Mouse (Mus musculus): Measurements from ENCODE around the gene a. TPM values are rescaled to one million over a fixed set of nuclear protein-coding genes. Genes with fewer than 3 reads are reported as not detected.

The a gene
- polyA plus RNA-seq, 1 experiment = not detected

DNA sequence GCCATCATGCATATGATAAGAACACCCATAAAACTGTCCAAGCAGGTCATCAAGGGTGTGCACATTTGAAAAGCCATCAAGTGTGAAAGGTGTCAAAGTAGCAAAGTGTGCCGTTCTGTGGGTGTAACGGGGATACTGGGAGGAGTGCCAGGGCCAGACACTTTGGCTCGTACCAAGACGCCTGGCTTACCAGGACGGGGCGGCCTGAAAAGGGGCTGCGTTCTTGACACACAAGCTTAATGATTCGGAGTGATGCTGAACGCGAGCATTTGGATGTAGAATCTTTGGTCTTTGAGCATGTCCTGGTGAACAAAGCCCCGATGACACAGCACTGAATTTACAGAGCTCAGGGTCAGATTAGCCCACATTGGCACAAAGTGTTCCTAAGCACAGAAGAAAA is 4.4 kb upstream of the a start:
- peaks cover 2% of the 10 kb centered on the region for H3K4me1 ChIP-seq (ENCODE audit: control insufficient read depth, insufficient read depth, low read length)
- no peaks in the 10 kb centered on the region for H3K9me3 ChIP-seq (replicated peaks; ENCODE audit: control insufficient read depth, insufficient read depth, low read length, poor library complexity, severe bottlenecking)
- H3K27me3 ChIP-seq (ENCODE audit: control insufficient read depth, insufficient read depth, low read length, poor library complexity, severe bottlenecking) = no peaks in the 10 kb centered on the region
- no peaks in the 10 kb centered on the region for H3K36me3 ChIP-seq (ENCODE audit: control insufficient read depth, insufficient read depth, low read length, poor library complexity, severe bottlenecking)
- no peak overlapping the region for H3K4me3 ChIP-seq (ENCODE audit: low read depth, low read length)
- H3K9ac ChIP-seq (ENCODE audit: low read depth, poor library complexity, severe bottlenecking) = no peak overlapping the region
- no peak for TF ChIP-seq CTCF (IDR thresholded peaks at IDR 0.05; ENCODE audit: low read depth, low read length)
- no peak for TF ChIP-seq EP300 (IDR thresholded peaks at IDR 0.05; ENCODE audit: insufficient read depth, low read depth, low read length)
- no peak for TF ChIP-seq POLR2A (IDR thresholded peaks at IDR 0.05; ENCODE audit: insufficient read depth, low read length)
- no peak overlapping the region for H3K27ac ChIP-seq (ENCODE audit: insufficient read depth, low read length)

DNA sequence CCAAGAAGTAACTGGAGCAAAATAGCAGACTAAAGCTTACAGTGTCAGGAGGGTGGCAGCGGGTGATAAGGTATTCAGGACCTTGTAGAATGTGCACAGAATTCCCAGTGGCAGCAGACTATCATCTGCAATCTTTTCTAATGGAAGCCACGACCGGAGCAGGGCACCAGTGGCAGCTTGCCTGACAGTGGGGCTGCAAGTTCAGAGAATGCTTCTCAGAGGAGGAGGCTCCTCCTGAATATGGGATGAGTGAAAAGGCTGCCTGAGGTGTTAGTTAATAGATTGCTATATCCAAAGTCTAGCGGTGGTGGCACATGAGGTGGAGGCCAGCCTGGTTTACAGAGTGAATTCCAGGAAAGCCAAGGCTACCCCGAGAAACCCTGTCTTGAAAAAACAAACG is 1.8 kb upstream of the a start:
- H3K36me3 ChIP-seq (ENCODE audit: control insufficient read depth, insufficient read depth, low read length, poor library complexity, severe bottlenecking) = peaks cover 11% of the 10 kb centered on the region
- TF ChIP-seq EP300 (IDR thresholded peaks at IDR 0.05; ENCODE audit: insufficient read depth, low read depth, low read length) = no peak
- TF ChIP-seq CTCF (IDR thresholded peaks at IDR 0.05; ENCODE audit: low read depth, low read length) = no peak
- TF ChIP-seq POLR2A (IDR thresholded peaks at IDR 0.05; ENCODE audit: insufficient read depth, low read length) = no peak
- H3K27ac ChIP-seq (ENCODE audit: insufficient read depth, low read length) = peak overlapping the region; percentile 74; the same call in 1 of the 2 replicates
- H3K9me3 ChIP-seq (replicated peaks; ENCODE audit: control insufficient read depth, insufficient read depth, low read length, poor library complexity, severe bottlenecking) = no peaks in the 10 kb centered on the region
- peak overlapping the region; percentile 76 for H3K9ac ChIP-seq (ENCODE audit: low read depth, poor library complexity, severe bottlenecking)
- H3K4me1 ChIP-seq (ENCODE audit: control insufficient read depth, insufficient read depth, low read length) = peaks cover 2% of the 10 kb centered on the region
- H3K27me3 ChIP-seq (ENCODE audit: control insufficient read depth, insufficient read depth, low read length, poor library complexity, severe bottlenecking) = no peaks in the 10 kb centered on the region
- no peak overlapping the region for H3K4me3 ChIP-seq (ENCODE audit: low read depth, low read length)

DNA sequence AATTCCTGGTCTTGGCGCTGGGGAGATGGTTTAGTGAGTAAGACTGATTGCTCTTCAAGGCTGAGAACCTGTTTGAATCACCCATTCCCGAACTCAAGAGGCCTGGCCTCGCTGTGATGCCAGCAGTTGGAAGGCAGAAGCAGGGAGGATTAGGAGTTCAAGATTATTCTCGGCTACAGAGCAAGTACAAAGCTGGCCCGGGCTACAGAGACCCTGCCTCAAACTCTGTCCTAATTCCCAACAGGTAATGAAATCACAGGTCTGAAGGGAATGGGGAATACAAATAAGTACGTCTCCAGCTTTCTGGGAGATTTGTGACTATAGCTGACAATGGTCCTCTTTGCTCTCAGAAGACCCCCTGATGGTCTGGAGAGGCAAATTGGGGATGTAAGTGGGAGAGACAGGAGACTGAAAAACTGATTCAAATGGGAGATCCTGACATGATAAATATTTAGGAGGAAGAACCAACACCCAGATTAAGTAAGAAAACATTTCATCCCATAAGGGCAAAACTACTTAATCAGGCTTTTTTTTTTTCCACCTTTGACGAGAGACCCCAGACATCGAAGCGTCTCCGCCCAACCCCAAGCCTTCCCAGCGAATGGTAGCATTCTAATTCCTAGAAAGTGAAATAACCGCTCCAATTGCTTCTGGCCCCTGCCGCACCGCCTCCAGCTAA is 1.1 kb upstream of the a start:
- peak overlapping the region; percentile 74 for H3K27ac ChIP-seq (ENCODE audit: insufficient read depth, low read length)
- H3K4me3 ChIP-seq (ENCODE audit: low read depth, low read length) = peak overlapping the region; percentile 43
- peak overlapping the region; percentile 76 for H3K9ac ChIP-seq (ENCODE audit: low read depth, poor library complexity, severe bottlenecking)
- H3K36me3 ChIP-seq (ENCODE audit: control insufficient read depth, insufficient read depth, low read length, poor library complexity, severe bottlenecking) = peaks cover 11% of the 10 kb centered on the region
- H3K4me1 ChIP-seq (ENCODE audit: control insufficient read depth, insufficient read depth, low read length) = peaks cover 2% of the 10 kb centered on the region
- peak; percentile 38 for TF ChIP-seq POLR2A (IDR thresholded peaks at IDR 0.05; ENCODE audit: insufficient read depth, low read length)
- no peak for TF ChIP-seq EP300 (IDR thresholded peaks at IDR 0.05; ENCODE audit: insufficient read depth, low read depth, low read length)
- H3K27me3 ChIP-seq (ENCODE audit: control insufficient read depth, insufficient read depth, low read length, poor library complexity, severe bottlenecking) = no peaks in the 10 kb centered on the region
- H3K9me3 ChIP-seq (replicated peaks; ENCODE audit: control insufficient read depth, insufficient read depth, low read length, poor library complexity, severe bottlenecking) = no peaks in the 10 kb centered on the region

DNA sequence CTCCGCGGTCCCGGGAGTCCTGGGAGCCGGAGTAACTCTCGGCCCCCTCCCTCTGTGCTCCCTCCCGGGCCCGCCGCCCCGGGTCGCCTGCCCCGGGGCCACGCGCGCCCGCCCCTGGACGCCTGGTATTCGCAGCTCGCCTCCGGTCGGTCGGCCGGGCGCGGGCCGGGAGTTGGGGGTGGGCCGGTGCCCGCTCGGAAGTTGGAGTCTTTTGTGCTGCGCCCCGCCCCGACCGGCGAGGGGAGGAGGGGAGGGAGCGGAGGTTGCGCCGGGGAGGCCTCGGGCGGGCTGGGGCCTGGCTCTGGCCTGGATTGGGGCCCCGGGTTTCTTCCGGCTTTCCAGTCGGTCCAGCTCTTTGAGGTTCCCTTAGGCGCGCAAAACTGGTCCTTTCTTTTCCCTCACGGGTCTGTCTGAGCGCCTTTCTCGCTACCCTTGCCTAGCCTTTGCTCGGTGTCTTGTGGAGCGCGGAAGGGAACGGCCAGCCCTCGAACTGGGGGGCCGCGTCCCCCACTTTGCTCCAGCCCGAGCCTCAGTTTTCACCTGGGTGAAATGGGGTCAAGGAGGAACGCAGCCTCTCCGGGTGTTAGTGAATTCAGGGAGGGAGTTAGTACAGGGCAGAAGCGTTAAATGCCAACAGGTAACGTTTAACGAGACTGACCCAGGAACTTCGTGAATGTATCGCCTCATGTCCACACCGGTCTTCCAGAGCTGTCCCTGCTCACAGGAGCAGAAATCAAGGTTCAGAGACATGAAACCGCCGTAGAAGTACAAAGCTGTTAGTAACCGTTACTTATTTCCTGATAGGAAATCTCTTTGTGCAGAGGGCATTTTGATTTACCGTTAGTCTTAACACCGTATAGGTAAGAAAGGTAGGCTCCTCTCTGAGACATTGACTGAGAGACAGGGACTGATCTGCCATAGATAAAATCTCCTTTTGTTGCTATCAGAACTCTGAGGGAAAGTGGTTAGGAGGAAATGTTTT is 750 bp downstream of the a start:
- no peaks in the 10 kb centered on the region for H3K27me3 ChIP-seq (ENCODE audit: control insufficient read depth, insufficient read depth, low read length, poor library complexity, severe bottlenecking)
- H3K27ac ChIP-seq (ENCODE audit: insufficient read depth, low read length) = no peak overlapping the region
- H3K36me3 ChIP-seq (ENCODE audit: control insufficient read depth, insufficient read depth, low read length, poor library complexity, severe bottlenecking) = peaks cover 13% of the 10 kb centered on the region
- no peaks in the 10 kb centered on the region for H3K9me3 ChIP-seq (replicated peaks; ENCODE audit: control insufficient read depth, insufficient read depth, low read length, poor library complexity, severe bottlenecking)
- TF ChIP-seq EP300 (IDR thresholded peaks at IDR 0.05; ENCODE audit: insufficient read depth, low read depth, low read length) (no peak), POLR2A (IDR thresholded peaks at IDR 0.05; ENCODE audit: insufficient read depth, low read length) (no peak), CTCF (IDR thresholded peaks at IDR 0.05; ENCODE audit: low read depth, low read length) (no peak)
- H3K4me1 ChIP-seq (ENCODE audit: control insufficient read depth, insufficient read depth, low read length) = no peaks in the 10 kb centered on the region
- H3K9ac ChIP-seq (ENCODE audit: low read depth, poor library complexity, severe bottlenecking) = peak overlapping the region; percentile 98
- peak overlapping the region; percentile 83 for H3K4me3 ChIP-seq (ENCODE audit: low read depth, low read length)

DNA sequence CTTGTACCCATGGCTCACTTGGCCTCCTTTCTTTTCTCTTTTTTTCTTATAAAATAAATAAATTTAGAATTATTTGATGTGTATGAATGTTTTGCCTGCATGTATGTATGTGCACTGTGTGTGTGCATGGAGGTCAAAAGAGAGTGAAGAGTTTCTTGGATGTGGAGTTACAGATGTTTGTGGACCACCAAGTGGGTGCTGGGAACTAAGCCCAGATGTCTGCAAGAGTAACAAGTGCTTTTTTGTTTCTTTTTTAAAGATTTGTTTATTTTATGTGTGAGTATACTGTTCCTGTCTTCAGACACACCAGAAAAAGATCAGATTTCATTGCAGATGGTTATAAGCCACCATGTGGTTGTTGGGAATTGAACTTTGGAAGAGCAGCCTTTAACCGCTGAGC is 12.2 kb downstream of the a start:
- TF ChIP-seq POLR2A (IDR thresholded peaks at IDR 0.05; ENCODE audit: insufficient read depth, low read length) = no peak
- no peak for TF ChIP-seq CTCF (IDR thresholded peaks at IDR 0.05; ENCODE audit: low read depth, low read length)
- no peak for TF ChIP-seq EP300 (IDR thresholded peaks at IDR 0.05; ENCODE audit: insufficient read depth, low read depth, low read length)
- Histone ChIP-seq H3K27me3 (ENCODE audit: control insufficient read depth, insufficient read depth, low read length, poor library complexity, severe bottlenecking) (no peaks in the 10 kb centered on the region), H3K4me1 (ENCODE audit: control insufficient read depth, insufficient read depth, low read length) (no peaks in the 10 kb centered on the region), H3K4me3 (ENCODE audit: low read depth, low read length) (no peak overlapping the region), H3K9ac (ENCODE audit: low read depth, poor library complexity, severe bottlenecking) (no peak overlapping the region), H3K36me3 (ENCODE audit: control insufficient read depth, insufficient read depth, low read length, poor library complexity, severe bottlenecking) (0 out of 2 replicates have a peak, but pooled peaks cover 2% of the 10 kb centered on the region), H3K9me3 (replicated peaks; ENCODE audit: control insufficient read depth, insufficient read depth, low read length, poor library complexity, severe bottlenecking) (no peaks in the 10 kb centered on the region), H3K27ac (ENCODE audit: insufficient read depth, low read length) (no peak overlapping the region)

Measured in ES-Bruce4 (cell line).